Mouse (Mus musculus): ENCODE measurements at regions not wholly inside any gene's neighbourhood (a gene's known extent, or its start where the extent isn't known, plus 50 kb on each side); places are given as distances from the start of the nearest gene placed in this dataset.

DNA sequence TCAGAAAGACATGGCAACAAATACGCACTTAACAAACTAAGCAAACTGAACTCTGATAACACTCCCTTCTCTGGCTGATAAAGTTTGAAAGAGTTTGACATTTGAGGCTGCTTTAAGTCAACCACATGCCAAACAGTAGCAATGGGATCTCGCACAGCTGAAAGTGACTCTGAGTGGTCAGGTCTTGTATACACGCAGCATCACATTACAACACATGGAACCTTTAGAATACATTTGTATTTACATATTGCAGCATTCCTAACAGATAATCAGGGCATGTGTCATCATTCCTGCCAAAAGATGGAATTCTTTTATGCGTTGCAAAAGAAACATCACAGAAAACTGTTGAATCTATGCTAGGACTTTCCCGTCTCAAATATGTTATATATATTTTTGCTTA is 251.5 kb downstream of the Hdgfl1 start:
- 91% methylated on average over 5 of the region's 5 CpGs for WGBS

DNA sequence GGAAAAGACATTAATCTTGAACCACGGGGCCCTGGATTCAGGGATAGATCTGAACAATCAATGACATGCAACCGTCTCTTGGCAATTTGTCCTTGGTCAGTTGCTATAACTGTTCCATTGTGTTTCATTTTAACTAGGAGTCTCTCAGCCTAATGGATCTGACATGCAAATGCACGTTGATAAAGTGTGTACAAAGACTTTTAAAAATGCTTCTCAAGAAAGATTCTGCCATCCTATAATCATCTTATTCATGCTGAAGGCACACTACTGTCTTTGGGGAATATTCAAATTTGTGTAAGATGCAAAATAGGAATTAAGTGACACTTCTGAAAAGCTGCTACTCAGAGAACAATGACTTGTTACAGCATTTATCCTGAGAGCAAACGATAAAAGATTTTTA is 252.3 kb downstream of the Hdgfl1 start:
- H3K4me2 ChIP-seq = no peak overlapping the region
- 46% methylated on average over 4 of the region's 4 CpGs for WGBS
- H3K27me3 ChIP-seq (replicated peaks) = no peaks in the 10 kb centered on the region
- no peak for ATAC-seq (ENCODE audit: low FRiP score)
- no peaks in the 10 kb centered on the region for H3K4me1 ChIP-seq
- no peak overlapping the region for H3K9ac ChIP-seq (replicated peaks)
- H3K36me3 ChIP-seq = no peaks in the 10 kb centered on the region
- H3K9me3 ChIP-seq (replicated peaks) = no peaks in the 10 kb centered on the region
- H3K4me3 ChIP-seq (replicated peaks) = no peak overlapping the region
- no peak overlapping the region for H3K27ac ChIP-seq (replicated peaks)

More for the DNA sequence above, 251.5 kb downstream of the Hdgfl1 start:
- H3K27ac ChIP-seq (replicated peaks) = no peak overlapping the region
- no peak for ATAC-seq (ENCODE audit: low FRiP score)
- H3K4me2 ChIP-seq = no peak overlapping the region
- no peaks in the 10 kb centered on the region for H3K27me3 ChIP-seq (replicated peaks)
- H3K9me3 ChIP-seq (replicated peaks) = no peaks in the 10 kb centered on the region
- no peak overlapping the region for H3K9ac ChIP-seq (replicated peaks)
- H3K4me1 ChIP-seq = no peaks in the 10 kb centered on the region
- H3K36me3 ChIP-seq = no peaks in the 10 kb centered on the region
- no peak overlapping the region for H3K4me3 ChIP-seq (replicated peaks)

DNA sequence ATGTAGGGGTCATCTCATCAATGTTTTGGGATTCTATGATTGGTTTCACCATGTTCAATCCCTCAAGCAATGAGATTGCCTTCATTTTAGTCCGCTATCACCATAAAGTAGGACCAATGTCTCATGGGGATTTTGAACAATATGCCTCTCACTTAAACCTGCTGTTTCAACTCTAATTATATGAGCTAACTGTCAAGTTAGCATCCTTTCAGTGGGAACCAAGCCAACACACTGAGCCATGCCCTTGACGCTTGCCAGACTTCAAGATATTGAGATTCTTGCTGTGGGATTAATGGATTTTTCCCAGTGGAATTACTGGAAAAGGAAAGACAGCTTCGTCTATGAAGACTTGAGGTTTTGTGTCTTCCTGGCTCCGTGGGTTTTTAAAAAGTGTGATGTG is 259.5 kb downstream of the Hdgfl1 start:
- H3K27ac ChIP-seq (replicated peaks) = no peak overlapping the region
- 53% methylated on average over 4 of the region's 4 CpGs for WGBS
- no peaks in the 10 kb centered on the region for H3K4me1 ChIP-seq
- H3K27me3 ChIP-seq (replicated peaks) = no peaks in the 10 kb centered on the region
- no peaks in the 10 kb centered on the region for H3K36me3 ChIP-seq
- no peaks in the 10 kb centered on the region for H3K9me3 ChIP-seq (replicated peaks)
- no peak overlapping the region for H3K9ac ChIP-seq (replicated peaks)
- no peak overlapping the region for H3K4me3 ChIP-seq (replicated peaks)
- no peak overlapping the region for H3K4me2 ChIP-seq
- no peak for ATAC-seq (ENCODE audit: low FRiP score)

DNA sequence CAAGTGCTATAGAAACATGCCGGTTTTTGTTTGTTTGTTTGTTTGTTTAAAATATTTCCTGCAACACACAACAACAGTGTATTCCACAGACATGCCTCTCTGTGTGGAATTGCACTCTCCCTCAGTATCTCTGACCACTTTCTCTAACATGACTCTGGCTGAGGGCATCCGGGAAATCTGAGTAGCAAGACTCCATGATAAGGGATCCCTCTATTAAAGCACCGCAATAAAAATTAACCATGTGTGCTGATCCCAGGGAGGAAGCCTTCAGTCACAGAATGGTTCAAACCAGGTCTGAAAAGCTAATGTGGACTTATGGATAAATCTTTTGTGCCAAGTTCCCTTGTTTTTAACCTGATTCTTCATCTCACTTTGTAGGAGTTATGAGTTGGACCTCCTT is 260.1 kb downstream of the Hdgfl1 start:
- H3K4me3 ChIP-seq (replicated peaks) = no peak overlapping the region
- H3K9ac ChIP-seq (replicated peaks) = no peak overlapping the region
- H3K4me2 ChIP-seq = no peak overlapping the region
- H3K27ac ChIP-seq (replicated peaks) = no peak overlapping the region
- 87% methylated on average over 3 of the region's 3 CpGs for WGBS
- ATAC-seq (ENCODE audit: low FRiP score) = no peak
- H3K4me1 ChIP-seq = no peaks in the 10 kb centered on the region
- no peaks in the 10 kb centered on the region for H3K27me3 ChIP-seq (replicated peaks)
- no peaks in the 10 kb centered on the region for H3K36me3 ChIP-seq
- H3K9me3 ChIP-seq (replicated peaks) = no peaks in the 10 kb centered on the region

DNA sequence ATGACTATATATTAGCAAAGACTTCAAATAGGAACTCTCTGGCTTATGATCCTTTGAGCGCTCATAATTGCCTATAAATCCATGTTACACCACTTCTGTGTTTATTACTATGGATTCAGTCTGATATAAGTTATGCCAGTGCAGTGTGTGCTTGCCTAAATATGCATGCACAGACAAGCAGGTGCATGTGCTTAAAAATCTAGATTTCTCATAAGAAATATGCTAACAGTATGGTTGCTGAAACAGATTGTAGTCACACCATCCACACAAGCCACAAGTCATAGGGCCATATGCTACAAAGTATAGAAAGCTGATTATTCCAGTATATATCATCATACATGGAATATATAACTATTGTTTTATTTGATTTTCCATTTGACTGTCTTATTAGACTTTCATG is 266.2 kb downstream of the Hdgfl1 start:
- Histone ChIP-seq H3K4me3 (replicated peaks) (no peak overlapping the region), H3K9me3 (replicated peaks) (no peaks in the 10 kb centered on the region), H3K4me2 (no peak overlapping the region), H3K9ac (replicated peaks) (no peak overlapping the region), H3K36me3 (no peaks in the 10 kb centered on the region), H3K27ac (replicated peaks) (no peak overlapping the region), H3K27me3 (replicated peaks) (no peaks in the 10 kb centered on the region), H3K4me1 (no peaks in the 10 kb centered on the region)
- no peak for ATAC-seq (ENCODE audit: low FRiP score)
- 79% methylated on average over 1 of the region's 1 CpGs for WGBS

DNA sequence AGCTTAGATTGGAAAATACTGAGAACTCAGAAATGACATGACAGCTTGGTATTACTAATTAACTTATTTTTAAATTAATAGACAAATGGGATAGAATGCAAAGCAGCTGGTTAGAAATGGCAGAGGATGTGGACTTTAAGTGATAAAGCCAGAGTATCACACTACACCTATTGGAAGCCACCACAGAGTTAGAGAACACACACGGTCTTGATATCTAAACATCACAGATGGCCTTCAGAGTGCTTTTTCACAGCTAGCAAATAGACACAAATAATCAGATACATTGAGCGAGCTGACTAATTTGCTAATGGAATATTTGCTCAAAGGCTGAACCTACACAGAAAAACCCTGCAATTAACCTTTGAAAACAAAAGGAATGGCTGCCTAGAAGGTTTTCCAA is 272.9 kb downstream of the Hdgfl1 start:
- no peak overlapping the region for H3K9ac ChIP-seq (replicated peaks)
- H3K4me1 ChIP-seq = no peaks in the 10 kb centered on the region
- H3K9me3 ChIP-seq (replicated peaks) = no peaks in the 10 kb centered on the region
- no peak overlapping the region for H3K27ac ChIP-seq (replicated peaks)
- H3K4me2 ChIP-seq = no peak overlapping the region
- H3K36me3 ChIP-seq = no peaks in the 10 kb centered on the region
- 92% methylated on average over 2 of the region's 2 CpGs for WGBS
- no peaks in the 10 kb centered on the region for H3K27me3 ChIP-seq (replicated peaks)
- no peak for ATAC-seq (ENCODE audit: low FRiP score)
- no peak overlapping the region for H3K4me3 ChIP-seq (replicated peaks)

DNA sequence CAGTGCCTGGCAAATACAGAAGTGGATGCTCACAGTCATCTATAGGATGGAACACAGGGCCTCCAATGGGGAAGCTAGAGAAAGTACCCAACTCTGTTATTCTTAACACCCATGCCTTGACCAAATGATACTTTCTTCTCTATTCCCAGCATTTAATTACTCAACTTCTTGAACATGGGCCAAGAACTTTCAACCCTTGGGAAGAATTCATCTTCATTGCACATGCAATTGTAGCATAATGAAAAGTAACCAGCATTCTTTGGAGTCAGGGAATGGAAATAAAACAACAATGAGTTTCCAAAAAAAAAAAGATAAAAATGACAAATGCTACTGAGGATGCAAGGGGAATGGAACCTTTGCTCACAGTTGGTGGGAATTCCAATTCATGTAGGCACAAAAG is 274.1 kb downstream of the Hdgfl1 start:
- Histone ChIP-seq H3K4me3 (replicated peaks) (no peak overlapping the region), H3K4me2 (no peak overlapping the region), H3K27me3 (replicated peaks) (no peaks in the 10 kb centered on the region), H3K27ac (replicated peaks) (no peak overlapping the region), H3K9me3 (replicated peaks) (no peaks in the 10 kb centered on the region), H3K4me1 (no peaks in the 10 kb centered on the region), H3K36me3 (no peaks in the 10 kb centered on the region), H3K9ac (replicated peaks) (no peak overlapping the region)
- ATAC-seq (ENCODE audit: low FRiP score) = no peak

DNA sequence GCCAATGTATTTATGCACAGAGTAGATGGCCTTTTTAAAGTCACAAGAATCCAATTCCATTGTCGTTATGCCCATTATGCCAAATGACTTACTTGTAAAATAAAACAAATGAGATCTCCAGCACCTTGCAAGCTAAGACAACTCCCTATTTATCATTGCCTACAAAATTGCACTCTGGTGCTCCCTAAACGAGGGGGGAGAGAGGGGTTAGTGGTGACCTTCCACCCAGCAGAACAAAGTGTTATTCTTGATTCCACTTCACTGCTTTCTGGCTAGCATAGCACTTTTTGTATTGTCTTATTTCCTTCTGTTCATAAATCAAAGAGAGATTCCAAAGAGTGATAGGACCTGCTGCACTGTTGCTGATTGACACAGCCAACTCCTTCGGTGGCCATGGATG is 300.6 kb downstream of the Hdgfl1 start:
- H3K4me1 ChIP-seq = no peaks in the 10 kb centered on the region
- H3K9me3 ChIP-seq (replicated peaks) = no peaks in the 10 kb centered on the region
- no peak overlapping the region for H3K4me3 ChIP-seq (replicated peaks)
- no peaks in the 10 kb centered on the region for H3K27me3 ChIP-seq (replicated peaks)
- H3K9ac ChIP-seq (replicated peaks) = no peak overlapping the region
- no peaks in the 10 kb centered on the region for H3K36me3 ChIP-seq
- no peak overlapping the region for H3K4me2 ChIP-seq
- ATAC-seq (ENCODE audit: low FRiP score) = no peak
- WGBS = 37% methylated on average over 3 of the region's 3 CpGs
- H3K27ac ChIP-seq (replicated peaks) = no peak overlapping the region

DNA sequence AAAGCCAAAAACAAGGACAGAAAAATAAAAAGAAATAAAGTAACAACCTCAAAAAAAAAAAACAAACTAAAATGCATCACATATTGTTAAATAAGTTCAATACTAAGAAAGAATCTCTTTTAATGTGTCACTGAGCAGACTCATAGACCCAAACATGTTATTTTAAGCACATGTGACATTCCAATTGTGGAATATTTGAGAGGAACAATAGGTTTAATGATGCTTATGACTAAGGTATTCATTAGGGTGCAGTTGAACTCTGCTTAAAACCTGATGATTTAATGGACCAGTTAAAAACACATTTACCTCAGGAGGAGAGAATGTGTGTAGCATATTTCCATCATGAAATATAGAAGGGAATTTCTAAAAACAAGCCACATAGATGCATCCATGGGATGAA is 302.4 kb downstream of the Hdgfl1 start:
- H3K36me3 ChIP-seq = no peaks in the 10 kb centered on the region
- H3K4me3 ChIP-seq (replicated peaks) = no peak overlapping the region
- H3K4me1 ChIP-seq = no peaks in the 10 kb centered on the region
- H3K27ac ChIP-seq (replicated peaks) = no peak overlapping the region
- no peak overlapping the region for H3K4me2 ChIP-seq
- no peak for ATAC-seq (ENCODE audit: low FRiP score)
- no peaks in the 10 kb centered on the region for H3K9me3 ChIP-seq (replicated peaks)
- no peaks in the 10 kb centered on the region for H3K27me3 ChIP-seq (replicated peaks)
- H3K9ac ChIP-seq (replicated peaks) = no peak overlapping the region

DNA sequence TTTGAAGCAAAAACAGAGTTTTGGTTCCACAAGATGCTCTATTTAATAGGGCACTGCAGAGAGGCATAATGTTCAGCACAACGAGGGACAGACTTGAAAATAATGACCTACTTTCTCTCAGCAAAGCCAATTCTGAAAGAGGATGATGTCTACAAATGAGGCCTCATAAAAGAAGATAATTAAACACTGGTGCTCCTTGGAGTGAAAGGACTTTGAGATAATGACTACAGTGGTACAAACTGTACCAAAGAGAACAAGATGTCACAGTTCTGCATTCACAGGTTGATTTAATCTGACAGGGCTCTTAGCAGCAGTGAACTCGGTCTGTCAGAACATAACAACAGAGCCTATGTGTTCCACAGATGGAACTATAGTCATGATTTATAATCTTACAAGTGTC is 305.4 kb downstream of the Hdgfl1 start:
- WGBS = 15% methylated on average over 2 of the region's 2 CpGs
- Histone ChIP-seq H3K36me3 (no peaks in the 10 kb centered on the region), H3K27me3 (replicated peaks) (no peaks in the 10 kb centered on the region), H3K4me1 (no peaks in the 10 kb centered on the region), H3K9ac (replicated peaks) (no peak overlapping the region), H3K27ac (replicated peaks) (no peak overlapping the region), H3K4me2 (no peak overlapping the region), H3K9me3 (replicated peaks) (no peaks in the 10 kb centered on the region), H3K4me3 (replicated peaks) (no peak overlapping the region)
- ATAC-seq (ENCODE audit: low FRiP score) = no peak

DNA sequence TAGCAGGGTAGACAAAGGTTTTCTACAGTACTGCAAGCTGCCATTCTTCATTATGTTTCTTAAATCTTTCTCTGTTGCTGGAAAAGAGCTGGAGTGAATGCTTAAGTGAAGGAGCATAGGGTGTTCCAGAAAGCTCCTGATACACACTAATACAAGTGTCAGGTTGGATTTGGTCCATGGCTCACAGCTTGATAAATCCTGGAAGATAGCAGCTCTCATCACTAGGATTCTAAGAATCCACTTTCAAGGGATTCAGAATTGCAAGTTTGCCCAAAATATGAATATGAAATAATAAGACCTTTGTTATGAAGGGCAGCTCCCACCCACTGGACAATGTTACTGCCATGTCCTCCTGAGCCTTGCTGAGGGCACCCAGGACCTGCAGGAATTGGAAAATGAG is 305.9 kb downstream of the Hdgfl1 start:
- H3K4me1 ChIP-seq = no peaks in the 10 kb centered on the region
- H3K36me3 ChIP-seq = no peaks in the 10 kb centered on the region
- no peaks in the 10 kb centered on the region for H3K27me3 ChIP-seq (replicated peaks)
- no peak overlapping the region for H3K4me2 ChIP-seq
- no peak overlapping the region for H3K4me3 ChIP-seq (replicated peaks)
- H3K27ac ChIP-seq (replicated peaks) = no peak overlapping the region
- ATAC-seq (ENCODE audit: low FRiP score) = no peak
- H3K9me3 ChIP-seq (replicated peaks) = no peaks in the 10 kb centered on the region
- H3K9ac ChIP-seq (replicated peaks) = no peak overlapping the region

DNA sequence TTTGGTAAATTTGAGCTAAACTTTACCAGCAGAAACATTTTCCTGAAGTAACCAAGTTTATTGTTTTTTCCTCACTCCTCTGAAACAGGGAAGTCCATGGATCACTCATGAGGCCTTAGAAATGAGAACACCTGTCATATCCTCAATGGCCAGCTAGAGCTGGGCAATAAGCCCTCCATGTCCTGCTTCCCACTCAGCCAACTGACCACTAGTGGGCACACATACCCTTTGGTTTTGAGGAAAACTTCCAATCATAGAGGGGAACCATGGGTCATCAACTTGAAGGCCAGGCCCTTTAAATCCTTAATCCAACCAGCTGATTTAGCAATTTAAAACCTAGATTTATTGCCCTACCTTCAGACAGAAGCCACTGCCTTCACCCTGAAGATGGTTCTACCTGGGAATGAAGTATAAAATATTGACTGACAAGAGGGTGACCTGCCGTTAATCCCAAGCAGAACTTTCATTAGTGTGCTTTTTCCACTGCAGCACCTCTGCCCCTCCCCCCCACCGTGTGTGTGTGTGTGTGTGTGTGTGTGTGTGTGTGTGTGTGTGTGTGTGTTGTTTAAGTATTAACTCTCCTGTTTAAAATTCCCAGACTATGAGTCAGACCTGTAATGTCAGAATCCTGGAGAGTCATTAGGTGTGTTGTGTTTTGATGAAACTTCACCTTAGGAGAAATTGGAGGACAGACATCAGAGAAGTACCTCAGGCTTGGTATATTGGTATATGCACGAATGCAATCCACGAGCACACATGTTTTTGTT is 312.3 kb downstream of the Hdgfl1 start:
- no peak overlapping the region for H3K27ac ChIP-seq (replicated peaks)
- no peak overlapping the region for H3K4me3 ChIP-seq (replicated peaks)
- H3K9me3 ChIP-seq (replicated peaks) = 0 out of 2 replicates have a peak, but pooled peaks cover 2% of the 10 kb centered on the region
- no peaks in the 10 kb centered on the region for H3K36me3 ChIP-seq
- H3K27me3 ChIP-seq (replicated peaks) = no peaks in the 10 kb centered on the region
- ATAC-seq (ENCODE audit: low FRiP score) = no peak
- H3K4me1 ChIP-seq = no peaks in the 10 kb centered on the region
- H3K9ac ChIP-seq (replicated peaks) = no peak overlapping the region
- H3K4me2 ChIP-seq = no peak overlapping the region
- 75% methylated on average over 4 of the region's 4 CpGs for WGBS

DNA sequence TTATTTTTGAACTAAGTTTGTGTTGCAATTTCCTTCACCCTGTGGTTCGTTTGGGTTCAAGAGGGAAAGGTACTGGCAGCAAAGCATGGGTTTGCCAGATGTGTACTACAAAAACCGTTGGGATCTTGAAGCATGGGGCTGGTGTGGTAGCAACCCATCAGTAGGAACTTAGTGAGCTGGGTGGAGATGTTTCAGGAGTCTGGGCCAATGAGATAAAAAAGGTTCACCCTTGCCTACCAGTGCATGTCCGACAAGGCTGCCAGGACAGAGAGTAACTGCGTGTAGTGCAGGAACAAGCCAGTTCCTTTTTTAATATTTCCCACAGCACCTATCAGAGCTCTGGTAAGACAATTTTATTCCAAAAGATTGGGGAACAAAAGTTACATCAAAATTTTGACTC is 343.3 kb downstream of the Hdgfl1 start:
- 90% methylated on average over 4 of the region's 4 CpGs for WGBS
- Histone ChIP-seq H3K4me2 (no peak overlapping the region), H3K27me3 (replicated peaks) (no peaks in the 10 kb centered on the region), H3K27ac (replicated peaks) (no peak overlapping the region), H3K9me3 (replicated peaks) (no peaks in the 10 kb centered on the region), H3K4me3 (replicated peaks) (no peak overlapping the region), H3K36me3 (no peaks in the 10 kb centered on the region), H3K4me1 (no peaks in the 10 kb centered on the region), H3K9ac (replicated peaks) (no peak overlapping the region)
- no peak for ATAC-seq (ENCODE audit: low FRiP score)

Data from neural tube, embryonic 15.5 days (tissue).